Mouse (Mus musculus) lung, adult 2 months (tissue): Measurements from ENCODE around the gene Osbp2.

Experiments
- CTCF ChIP-seq: fragments of 200-500 bp; IDR thresholded peaks from 2 replicates; pipeline ENCODE4 v1.5.1; 2011; ENCODE audit warnings: mild to moderate bottlenecking, low read length, control low read depth; ENCODE audit not compliant: insufficient read depth
- POLR2A ChIP-seq: fragments of 200-500 bp; IDR thresholded peaks from 2 replicates; pipeline ENCODE4 v1.6.1; 2011; ENCODE audit warnings: low read depth, mild to moderate bottlenecking, control low read depth, low read length, borderline replicate concordance; ENCODE audit errors: extremely low read depth

- no peak for TF ChIP-seq POLR2A
- no peak for TF ChIP-seq CTCF
These were observed 61.6 kb downstream of the Osbp2 start for GRCm38 (mm10) chr11:3802057-3802456.
